Mouse (Mus musculus) neutrophil, adult 83 days (primary cell): ENCODE results near the gene Eif2ak3. TPM values are rescaled to one million over a fixed set of nuclear protein-coding genes. Genes with fewer than 3 reads are reported as not detected.

Source experiments
- total RNA-seq, 2 experiments: library from RNA; stranded (reverse); gene quantifications; one replicate each; pipeline ENCODE4 v1.2.4; 2023

Eif2ak3 gene
- total RNA-seq, result 10 to 100 TPM; 56.7 to 62.2 TPM

GRCm38 (mm10) chr6:70844002-70844804, at the start of gene Eif2ak3:
Gene Eif2ak3, plus strand, starts transcription at chr6:70844515.

GRCm38 (mm10) chr6:70918827-70919226, 74.5 kb downstream of the Eif2ak3 start, which contains the start of gene Tex37:
Gene Tex37, minus strand, starts transcription at chr6:70918927.

Other genes with a start within 250 kb of the Eif2ak3 start
- 10 to 100 TPM; 51.9 to 54.6 TPM for gene Rpia, start 52.3 kb upstream of the Eif2ak3 start, total RNA-seq
- gene Tex37, start 74.4 kb downstream of the Eif2ak3 start, total RNA-seq, result not detected
- not detected for gene Foxi3, start 112.0 kb downstream of the Eif2ak3 start, total RNA-seq